Mouse (Mus musculus): ENCODE data around the gene Frmd4a. TPM values are rescaled to one million over a fixed set of nuclear protein-coding genes. Genes with fewer than 3 reads are reported as not detected.

Frmd4a gene
- polyA plus RNA-seq, 1 experiment = 29.6 TPM

- TF ChIP-seq GATA1 (IDR thresholded peaks at IDR 0.05; ENCODE audit: low read length) = no peak
These were observed 511.8 kb downstream of the Frmd4a start for GRCm38 (mm10) chr2:4529254-4529729.

GRCm38 (mm10) chr2:4531533-4532197, 514.1 kb downstream of the Frmd4a start:
- TF ChIP-seq GATA1 (IDR thresholded peaks at IDR 0.05; ENCODE audit: low read length) = no peak

GRCm38 (mm10) chr2:4532198-4532568, 514.7 kb downstream of the Frmd4a start:
- no peak for TF ChIP-seq GATA1 (IDR thresholded peaks at IDR 0.05; ENCODE audit: low read length)

- no peak for TF ChIP-seq GATA1 (IDR thresholded peaks at IDR 0.05; ENCODE audit: low read length)
These were observed 515.4 kb downstream of the Frmd4a start for GRCm38 (mm10) chr2:4532945-4533344.

GRCm38 (mm10) chr2:4535187-4535864, 517.8 kb downstream of the Frmd4a start:
- TF ChIP-seq GATA1 (IDR thresholded peaks at IDR 0.05; ENCODE audit: low read length) = no peak

- TF ChIP-seq GATA1 (IDR thresholded peaks at IDR 0.05; ENCODE audit: low read length) = no peak
These were observed 523.8 kb downstream of the Frmd4a start for GRCm38 (mm10) chr2:4541330-4541729.

- TF ChIP-seq GATA1 (IDR thresholded peaks at IDR 0.05; ENCODE audit: low read length) = no peak
These were observed 524.5 kb downstream of the Frmd4a start for GRCm38 (mm10) chr2:4541844-4542628.

GRCm38 (mm10) chr2:4542629-4543416, 525.3 kb downstream of the Frmd4a start:
- no peak for TF ChIP-seq GATA1 (IDR thresholded peaks at IDR 0.05; ENCODE audit: low read length)

- no peak for TF ChIP-seq GATA1 (IDR thresholded peaks at IDR 0.05; ENCODE audit: low read length)
These were observed 525.9 kb downstream of the Frmd4a start for GRCm38 (mm10) chr2:4543417-4543775.

GRCm38 (mm10) chr2:4544360-4544759, 526.8 kb downstream of the Frmd4a start:
- no peak for TF ChIP-seq GATA1 (IDR thresholded peaks at IDR 0.05; ENCODE audit: low read length)

GRCm38 (mm10) chr2:4545261-4545660, 527.7 kb downstream of the Frmd4a start:
- no peak for TF ChIP-seq GATA1 (IDR thresholded peaks at IDR 0.05; ENCODE audit: low read length)

- no peak for TF ChIP-seq GATA1 (IDR thresholded peaks at IDR 0.05; ENCODE audit: low read length)
These were observed 529.6 kb downstream of the Frmd4a start for GRCm38 (mm10) chr2:4547003-4547662.

GRCm38 (mm10) chr2:4549271-4549670, 531.8 kb downstream of the Frmd4a start:
- no peak for TF ChIP-seq GATA1 (IDR thresholded peaks at IDR 0.05; ENCODE audit: low read length)

- TF ChIP-seq GATA1 (IDR thresholded peaks at IDR 0.05; ENCODE audit: low read length) = no peak
These were observed 532.7 kb downstream of the Frmd4a start for GRCm38 (mm10) chr2:4550017-4550763.
